Mouse (Mus musculus): ENCODE measurements around the gene Ccdc116. TPM values are rescaled to one million over a fixed set of nuclear protein-coding genes. Genes with fewer than 3 reads are reported as not detected.

The Ccdc116 gene
- total and polyA plus RNA-seq, 3 experiments: 2.5 to 5.3 (median 4.6) TPM

DNA sequence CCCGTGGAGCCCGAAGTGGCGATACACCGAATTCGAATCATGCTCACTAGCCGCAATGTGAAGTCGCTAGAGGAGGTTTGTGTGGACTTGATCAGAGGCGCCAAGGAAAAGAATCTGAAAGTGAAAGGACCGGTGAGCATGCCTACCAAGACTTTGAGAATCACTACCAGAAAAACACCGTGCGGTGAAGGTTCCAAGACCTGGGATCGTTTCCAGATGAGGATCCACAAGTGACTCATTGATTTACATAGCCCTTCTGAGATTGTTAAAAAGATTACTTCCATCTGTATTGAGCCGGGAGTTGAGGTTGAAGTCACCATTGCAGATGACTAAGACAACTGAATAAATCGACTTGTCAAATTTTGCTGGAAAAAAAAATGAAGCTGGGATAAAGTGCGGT is 9.7 kb downstream of the Ccdc116 start:
- ATAC-seq (ENCODE audit: extremely low read depth, insufficient number of reproducible peaks, low FRiP score, poor library complexity, severe bottlenecking): no peak
- Histone ChIP-seq H3K36me3 (replicated peaks) (peaks cover 12% of the 10 kb centered on the region), H3K4me3 (ENCODE audit: low read depth, low read length) (no peak overlapping the region), H3K4me1 (ENCODE audit: insufficient read depth, low read depth, low read length) (peaks cover 18% of the 10 kb centered on the region), H3K27me3 (ENCODE audit: insufficient read depth, low read length) (peaks cover 5% of the 10 kb centered on the region), H3K9me3 (replicated peaks) (no peaks in the 10 kb centered on the region)
- TF ChIP-seq POLR2AphosphoS5 (IDR thresholded peaks at IDR 0.05; ENCODE audit: insufficient replicate concordance, low read depth, low read length): no peak
- TF ChIP-seq TAL1 (conservative IDR thresholded peaks at IDR 0.05; ENCODE audit: low read depth, low read length): no peak
- no peak for TF ChIP-seq GATA1 (IDR thresholded peaks at IDR 0.05; ENCODE audit: borderline replicate concordance, low read length)
- TF ChIP-seq GATA2 (IDR thresholded peaks at IDR 0.05; ENCODE audit: borderline replicate concordance, low read depth, low read length): no peak
- TF ChIP-seq CTCF (IDR thresholded peaks at IDR 0.05; ENCODE audit: low read depth, low read length): no peak
- DNase-seq (ENCODE audit: low spot score): no peak

GRCm38 (mm10) chr16:17132906-17133200 is 14.2 kb downstream of the Ccdc116 start:
- Histone ChIP-seq H3K27me3 (ENCODE audit: insufficient read depth, low read length) (peaks cover 3% of the 10 kb centered on the region), H3K9me3 (replicated peaks) (no peaks in the 10 kb centered on the region), H3K4me3 (ENCODE audit: low read depth, low read length) (peak overlapping the region; percentile 95; the same call in 1 of the 2 replicates), H3K4me1 (ENCODE audit: insufficient read depth, low read depth, low read length) (peaks cover 28% of the 10 kb centered on the region), H3K36me3 (replicated peaks) (peaks cover 18% of the 10 kb centered on the region)
- ATAC-seq (ENCODE audit: extremely low read depth, insufficient number of reproducible peaks, low FRiP score, poor library complexity, severe bottlenecking): no peak
- TF ChIP-seq TAL1 (conservative IDR thresholded peaks at IDR 0.05; ENCODE audit: low read depth, low read length): no peak
- TF ChIP-seq POLR2AphosphoS5 (IDR thresholded peaks at IDR 0.05; ENCODE audit: insufficient replicate concordance, low read depth, low read length): no peak
- DNase-seq (ENCODE audit: low spot score): no peak

GRCm38 (mm10) chr16:17132089-17132905 is 14.7 kb downstream of the Ccdc116 start, which contains the start of gene Sdf2l1:
Sdf2l1 (minus strand) TSS chr16:17132383.
- peaks cover 28% of the 10 kb centered on the region for H3K4me1 ChIP-seq (ENCODE audit: insufficient read depth, low read depth, low read length)
- peak within 1 kb of the TSS; percentile 95 for H3K4me3 ChIP-seq (ENCODE audit: low read depth, low read length)
- ATAC-seq (ENCODE audit: extremely low read depth, insufficient number of reproducible peaks, low FRiP score, poor library complexity, severe bottlenecking) (peak; percentile 99), DNase-seq (ENCODE audit: low spot score) (peak; percentile 100)
- no peaks in the 10 kb centered on the region for H3K9me3 ChIP-seq (replicated peaks)
- TF ChIP-seq CTCF (IDR thresholded peaks at IDR 0.05; ENCODE audit: low read depth, low read length) (no peak), POLR2AphosphoS5 (IDR thresholded peaks at IDR 0.05; ENCODE audit: insufficient replicate concordance, low read depth, low read length) (no peak), GATA2 (IDR thresholded peaks at IDR 0.05; ENCODE audit: borderline replicate concordance, low read depth, low read length) (no peak), GATA1 (IDR thresholded peaks at IDR 0.05; ENCODE audit: borderline replicate concordance, low read length) (no peak), TAL1 (conservative IDR thresholded peaks at IDR 0.05; ENCODE audit: low read depth, low read length) (no peak)
- H3K27me3 ChIP-seq (ENCODE audit: insufficient read depth, low read length): peaks cover 3% of the 10 kb centered on the region
- H3K36me3 ChIP-seq (replicated peaks): peaks cover 18% of the 10 kb centered on the region

- DNase-seq (ENCODE audit: low spot score): peak; percentile 33
These were observed 15.6 kb downstream of the Ccdc116 start for GRCm38 (mm10) chr16:17131191-17132088.

GRCm38 (mm10) chr16:17127292-17127691 is 19.7 kb downstream of the Ccdc116 start:
- DNase-seq (ENCODE audit: low spot score) (peak; percentile 46), ATAC-seq (ENCODE audit: extremely low read depth, insufficient number of reproducible peaks, low FRiP score, poor library complexity, severe bottlenecking) (no peak)

More at GRCm38 (mm10) chr16:17131191-17132088, 15.6 kb downstream of the Ccdc116 start:
- Histone ChIP-seq H3K4me1 (ENCODE audit: insufficient read depth, low read depth, low read length) (peaks cover 28% of the 10 kb centered on the region), H3K36me3 (replicated peaks) (peaks cover 18% of the 10 kb centered on the region), H3K27me3 (ENCODE audit: insufficient read depth, low read length) (peaks cover 3% of the 10 kb centered on the region), H3K9me3 (replicated peaks) (no peaks in the 10 kb centered on the region), H3K4me3 (ENCODE audit: low read depth, low read length) (peak overlapping the region; percentile 95)
- no peak for ATAC-seq (ENCODE audit: extremely low read depth, insufficient number of reproducible peaks, low FRiP score, poor library complexity, severe bottlenecking)
- TF ChIP-seq CTCF (IDR thresholded peaks at IDR 0.05; ENCODE audit: low read depth, low read length) (no peak), GATA2 (IDR thresholded peaks at IDR 0.05; ENCODE audit: borderline replicate concordance, low read depth, low read length) (no peak), POLR2AphosphoS5 (IDR thresholded peaks at IDR 0.05; ENCODE audit: insufficient replicate concordance, low read depth, low read length) (no peak), TAL1 (conservative IDR thresholded peaks at IDR 0.05; ENCODE audit: low read depth, low read length) (no peak), GATA1 (IDR thresholded peaks at IDR 0.05; ENCODE audit: borderline replicate concordance, low read length) (no peak)

More at GRCm38 (mm10) chr16:17127292-17127691, 19.7 kb downstream of the Ccdc116 start:
- TF ChIP-seq CTCF (IDR thresholded peaks at IDR 0.05; ENCODE audit: low read depth, low read length) (no peak), GATA1 (IDR thresholded peaks at IDR 0.05; ENCODE audit: borderline replicate concordance, low read length) (no peak), GATA2 (IDR thresholded peaks at IDR 0.05; ENCODE audit: borderline replicate concordance, low read depth, low read length) (no peak), TAL1 (conservative IDR thresholded peaks at IDR 0.05; ENCODE audit: low read depth, low read length) (no peak), POLR2AphosphoS5 (IDR thresholded peaks at IDR 0.05; ENCODE audit: insufficient replicate concordance, low read depth, low read length) (no peak)
- H3K36me3 ChIP-seq (replicated peaks): peaks cover 33% of the 10 kb centered on the region
- peaks cover 9% of the 10 kb centered on the region; the same call in 1 of the 2 replicates for H3K27me3 ChIP-seq (ENCODE audit: insufficient read depth, low read length)
- H3K9me3 ChIP-seq (replicated peaks): no peaks in the 10 kb centered on the region
- H3K4me1 ChIP-seq (ENCODE audit: insufficient read depth, low read depth, low read length): peaks cover 32% of the 10 kb centered on the region
- H3K4me3 ChIP-seq (ENCODE audit: low read depth, low read length): no peak overlapping the region
